Mouse (Mus musculus): ENCODE measurements around the gene Parm1. TPM values are rescaled to one million over a fixed set of nuclear protein-coding genes. Genes with fewer than 3 reads are reported as not detected.

Parm1 gene
- total RNA-seq (2014; fragmentation: Nextera tagmentation) (6.8 and 11.5 TPM in 2 replicates), total RNA-seq (2017) (6.2 and 7.8 TPM in 2 replicates)

- peak; percentile 98 for ATAC-seq (replicated peaks; ENCODE audit: low FRiP score, low TSS enrichment, poor library complexity, severe bottlenecking)
Measured at GRCm38 (mm10) chr5:91517480-91518301, at the start of gene Parm1. Parm1 (plus strand) TSS chr5:91517615.

DNA sequence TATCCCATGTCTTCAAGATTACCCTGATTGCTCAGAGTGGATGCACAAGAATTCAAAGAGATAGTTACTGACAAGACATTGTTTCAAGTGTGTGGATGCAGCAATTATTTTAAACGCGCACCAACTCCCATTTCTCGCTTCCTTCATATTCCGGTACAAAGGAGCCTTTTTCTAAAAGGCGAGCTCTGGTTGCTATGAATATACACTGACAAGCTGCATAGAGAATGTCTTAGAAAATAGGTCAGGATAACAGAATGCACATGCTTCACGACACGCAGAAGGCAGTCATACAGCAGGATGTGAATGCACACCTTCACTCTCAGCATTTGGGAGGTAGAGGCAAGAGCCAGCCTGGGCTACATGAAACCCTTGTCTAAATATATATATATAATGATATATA is 42.2 kb upstream of the Parm1 start:
- ATAC-seq (replicated peaks; ENCODE audit: low FRiP score, low TSS enrichment, poor library complexity, severe bottlenecking), result no peak

GRCm38 (mm10) chr5:91476863-91477262 is 40.6 kb upstream of the Parm1 start:
- ATAC-seq (replicated peaks; ENCODE audit: low FRiP score, low TSS enrichment, poor library complexity, severe bottlenecking), result no peak

GRCm38 (mm10) chr5:91478673-91479072 is 38.7 kb upstream of the Parm1 start:
- no peak for ATAC-seq (replicated peaks; ENCODE audit: low FRiP score, low TSS enrichment, poor library complexity, severe bottlenecking)

GRCm38 (mm10) chr5:91480129-91480528 is 37.3 kb upstream of the Parm1 start:
- ATAC-seq (replicated peaks; ENCODE audit: low FRiP score, low TSS enrichment, poor library complexity, severe bottlenecking), result no peak

DNA sequence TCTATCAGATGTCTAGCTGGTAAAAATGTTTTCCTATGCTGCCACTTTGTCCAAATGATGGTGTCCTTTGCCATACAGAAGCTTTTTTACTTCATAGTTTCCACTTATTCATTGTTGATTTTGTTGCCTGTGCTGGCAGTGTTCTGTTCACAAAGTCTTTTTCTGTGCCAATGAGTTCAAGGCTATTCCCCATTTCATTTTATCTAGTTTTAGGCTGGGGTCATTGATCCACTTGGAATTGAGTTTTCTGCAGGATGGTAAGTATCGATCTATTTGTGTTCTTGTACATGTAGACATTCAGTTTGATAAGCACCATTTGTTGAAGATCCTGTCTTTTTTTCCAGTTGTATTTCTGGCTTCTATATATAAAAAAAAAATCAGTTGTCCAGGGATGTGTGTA is 33.1 kb upstream of the Parm1 start:
- no peak for ATAC-seq (replicated peaks; ENCODE audit: low FRiP score, low TSS enrichment, poor library complexity, severe bottlenecking)

- no peak for ATAC-seq (replicated peaks; ENCODE audit: low FRiP score, low TSS enrichment, poor library complexity, severe bottlenecking)
Measured at GRCm38 (mm10) chr5:91494456-91494855, 23.0 kb upstream of the Parm1 start.

DNA sequence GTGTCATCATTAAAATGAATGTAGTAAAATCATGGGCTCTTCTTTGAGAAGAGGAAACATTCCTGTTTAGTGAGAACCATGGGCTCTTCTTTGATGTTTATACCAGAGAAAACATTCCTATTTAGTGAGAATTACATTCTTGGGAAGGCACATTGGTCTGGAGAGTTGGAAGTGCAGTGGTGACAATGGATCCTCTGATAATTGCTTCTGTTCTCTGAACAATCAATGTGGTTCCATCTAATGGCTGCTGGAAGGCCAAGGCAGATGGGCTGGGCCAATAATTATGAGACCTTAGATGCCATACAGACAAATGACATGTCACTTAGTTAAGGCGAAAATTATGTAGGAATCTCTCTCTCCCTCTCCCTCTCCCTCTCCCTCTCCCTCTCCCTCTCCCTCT is 16.1 kb upstream of the Parm1 start:
- no peak for ATAC-seq (replicated peaks; ENCODE audit: low FRiP score, low TSS enrichment, poor library complexity, severe bottlenecking)

- no peak for ATAC-seq (replicated peaks; ENCODE audit: low FRiP score, low TSS enrichment, poor library complexity, severe bottlenecking)
Measured at GRCm38 (mm10) chr5:91502366-91502765, 15.0 kb upstream of the Parm1 start.

DNA sequence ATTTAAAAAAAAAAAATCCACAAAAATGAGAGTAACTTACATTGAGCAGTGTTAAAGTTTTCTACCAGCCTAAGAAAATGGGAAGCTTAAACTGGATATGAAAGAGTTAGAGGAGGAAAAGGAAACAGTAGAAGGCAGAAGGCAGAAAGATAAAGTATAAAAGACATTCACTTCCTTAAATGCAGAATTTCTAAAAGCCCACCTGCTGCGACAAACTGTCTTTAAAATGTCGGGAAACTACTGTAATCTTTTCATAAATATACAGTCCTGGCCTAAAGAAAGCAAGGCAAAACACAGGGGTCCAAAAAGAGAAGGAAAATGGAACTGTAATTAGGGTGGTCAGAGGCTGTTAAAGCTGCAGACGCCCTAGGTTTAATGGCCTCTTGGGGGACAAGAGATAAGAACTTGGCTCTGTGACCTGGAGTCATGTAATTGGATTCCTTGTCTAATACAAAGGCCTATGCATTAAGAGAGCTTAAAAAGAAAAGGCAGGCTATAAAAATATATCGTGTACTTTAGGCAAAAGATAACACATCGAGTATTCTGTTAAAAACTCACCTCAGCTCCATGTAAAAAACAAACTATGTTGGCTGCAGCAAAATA is 13.0 kb upstream of the Parm1 start:
- no peak for ATAC-seq (replicated peaks; ENCODE audit: low FRiP score, low TSS enrichment, poor library complexity, severe bottlenecking)

- ATAC-seq (replicated peaks; ENCODE audit: low FRiP score, low TSS enrichment, poor library complexity, severe bottlenecking), result no peak
Measured at GRCm38 (mm10) chr5:91517077-91517476, 338 bp upstream of the Parm1 start.

DNA sequence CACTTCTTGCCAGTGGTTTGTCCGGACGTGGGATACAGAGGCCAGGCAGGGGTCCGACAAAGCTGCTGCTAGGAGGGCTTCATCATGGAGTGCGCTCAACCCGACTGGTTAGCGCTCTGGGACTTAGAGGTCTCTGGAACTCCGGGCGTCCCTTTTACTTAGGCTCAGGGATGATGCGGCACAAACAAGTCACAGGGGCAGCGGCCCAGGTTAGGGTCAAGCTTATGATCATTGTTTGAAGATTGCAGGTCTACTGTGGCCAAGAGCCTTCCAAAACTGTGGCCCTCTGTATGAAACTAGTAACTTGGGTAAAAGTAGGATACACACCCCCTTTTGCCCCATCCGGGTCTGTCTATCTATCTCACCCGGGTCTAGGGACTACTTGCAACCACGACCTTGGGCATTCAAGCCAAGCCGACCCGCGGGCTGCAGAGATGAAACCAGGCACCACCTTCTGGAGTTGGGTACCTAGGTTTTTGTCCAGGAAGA is 931 bp downstream of the Parm1 start:
- 0 out of 2 replicates have a peak, but pooled peaks have one; percentile 23 for ATAC-seq (replicated peaks; ENCODE audit: low FRiP score, low TSS enrichment, poor library complexity, severe bottlenecking)

DNA sequence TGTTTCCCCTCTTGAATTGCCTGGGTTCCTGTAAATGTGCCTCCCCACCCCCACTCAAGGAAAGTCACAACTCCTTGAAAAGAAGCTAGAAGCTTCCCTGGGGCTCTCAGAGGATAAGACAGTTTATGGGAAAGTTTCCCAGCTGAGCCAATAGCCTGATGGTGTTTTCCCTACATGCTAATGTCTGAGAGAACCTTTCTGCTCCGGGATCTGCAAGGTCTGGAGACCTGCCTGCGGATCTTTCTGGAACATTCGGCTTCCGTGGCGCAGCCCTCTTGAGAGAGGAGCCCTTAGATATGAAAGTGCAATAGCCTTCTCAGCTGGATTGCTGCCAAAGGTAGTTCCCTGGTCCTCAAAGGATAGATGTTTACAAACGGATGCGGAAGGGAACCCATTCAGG is 1.5 kb downstream of the Parm1 start:
- ATAC-seq (replicated peaks; ENCODE audit: low FRiP score, low TSS enrichment, poor library complexity, severe bottlenecking), result no peak

DNA sequence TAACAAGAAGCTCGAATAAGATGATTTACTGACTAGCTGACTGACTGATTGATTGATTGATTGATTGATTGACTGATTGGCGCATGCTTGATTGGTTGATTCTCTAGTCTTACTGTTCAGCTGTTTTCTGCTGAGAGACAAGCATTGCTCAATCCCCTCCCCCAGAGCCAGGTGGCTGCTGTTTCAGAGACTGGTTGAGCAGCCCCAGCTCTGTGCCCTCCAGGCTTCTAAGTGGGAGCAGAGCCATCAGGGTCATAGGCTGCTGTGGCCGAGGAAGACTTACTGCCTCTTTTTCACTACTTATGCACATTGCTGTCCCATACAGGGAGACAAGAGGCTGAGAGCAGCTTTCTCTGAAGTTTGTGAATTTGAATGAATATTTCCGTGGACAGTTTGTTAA is 2.1 kb downstream of the Parm1 start:
- ATAC-seq (replicated peaks; ENCODE audit: low FRiP score, low TSS enrichment, poor library complexity, severe bottlenecking), result no peak

DNA sequence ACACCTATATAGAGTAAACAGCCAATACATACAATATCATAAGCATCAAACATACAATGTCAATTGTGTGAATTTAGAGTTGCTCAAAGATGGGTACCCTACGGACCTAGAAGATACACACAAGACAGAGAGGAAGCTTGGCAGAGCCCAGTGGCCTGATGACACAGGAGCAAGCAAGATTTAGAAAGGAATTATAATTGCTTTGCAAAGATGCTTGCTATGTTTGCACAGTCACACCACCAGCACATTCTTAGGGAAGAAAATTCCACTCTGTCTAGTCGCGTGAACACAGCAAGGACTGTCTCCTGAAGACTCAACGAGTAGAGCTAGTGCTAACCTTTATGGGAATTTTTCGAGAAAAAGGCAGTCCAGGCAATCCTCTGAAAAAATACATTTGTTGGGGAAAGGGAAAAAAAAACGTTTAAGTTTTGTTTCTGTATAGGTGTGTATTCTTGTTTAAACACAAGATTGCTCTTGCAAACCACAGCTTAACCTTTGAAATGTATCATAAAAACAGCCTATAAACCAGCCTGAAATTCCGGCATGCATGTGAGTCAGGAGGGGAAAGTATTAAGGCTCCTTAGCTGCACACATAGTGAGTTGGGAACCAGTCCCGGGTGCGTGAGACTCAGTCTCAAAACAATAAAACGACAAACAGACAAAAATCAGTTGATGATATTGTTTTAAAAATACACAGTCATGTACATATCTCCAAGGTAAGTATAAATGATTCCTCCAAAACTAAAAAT is 15.5 kb downstream of the Parm1 start:
- ATAC-seq (replicated peaks; ENCODE audit: low FRiP score, low TSS enrichment, poor library complexity, severe bottlenecking), result no peak

DNA sequence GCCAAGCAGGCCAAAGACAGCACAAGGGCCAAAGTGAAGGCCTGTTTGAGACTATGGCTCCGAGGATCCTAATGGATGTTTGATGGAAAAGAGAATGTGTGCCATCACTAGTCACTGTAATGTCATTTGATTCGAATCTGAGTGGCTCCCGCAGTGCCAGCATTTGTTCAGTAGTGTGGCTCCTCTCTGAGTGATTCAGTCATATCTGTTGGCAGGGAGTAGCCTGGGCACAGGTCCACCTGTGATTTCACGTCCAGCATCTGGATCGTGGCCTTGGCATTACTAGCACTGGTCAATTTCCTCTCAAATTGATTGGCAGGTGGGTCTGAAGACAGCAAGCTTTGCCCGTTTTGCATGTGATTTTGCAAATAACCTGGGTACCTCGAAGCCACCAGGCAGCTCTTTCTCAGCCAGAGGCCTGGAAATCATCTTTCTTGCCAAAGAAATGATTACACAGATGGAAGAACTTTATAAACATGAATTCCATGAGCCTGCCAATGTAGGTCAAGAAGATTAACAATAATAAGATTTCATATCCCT is 41.7 kb downstream of the Parm1 start:
- ATAC-seq (replicated peaks; ENCODE audit: low FRiP score, low TSS enrichment, poor library complexity, severe bottlenecking), result no peak

GRCm38 (mm10) chr5:91559711-91560110 is 42.3 kb downstream of the Parm1 start:
- ATAC-seq (replicated peaks; ENCODE audit: low FRiP score, low TSS enrichment, poor library complexity, severe bottlenecking), result no peak

GRCm38 (mm10) chr5:91561394-91561793 is 44.0 kb downstream of the Parm1 start:
- ATAC-seq (replicated peaks; ENCODE audit: low FRiP score, low TSS enrichment, poor library complexity, severe bottlenecking), result no peak

GRCm38 (mm10) chr5:91562486-91562885 is 45.1 kb downstream of the Parm1 start:
- ATAC-seq (replicated peaks; ENCODE audit: low FRiP score, low TSS enrichment, poor library complexity, severe bottlenecking), result peak; percentile 58; the same call in 1 of the 2 replicates

DNA sequence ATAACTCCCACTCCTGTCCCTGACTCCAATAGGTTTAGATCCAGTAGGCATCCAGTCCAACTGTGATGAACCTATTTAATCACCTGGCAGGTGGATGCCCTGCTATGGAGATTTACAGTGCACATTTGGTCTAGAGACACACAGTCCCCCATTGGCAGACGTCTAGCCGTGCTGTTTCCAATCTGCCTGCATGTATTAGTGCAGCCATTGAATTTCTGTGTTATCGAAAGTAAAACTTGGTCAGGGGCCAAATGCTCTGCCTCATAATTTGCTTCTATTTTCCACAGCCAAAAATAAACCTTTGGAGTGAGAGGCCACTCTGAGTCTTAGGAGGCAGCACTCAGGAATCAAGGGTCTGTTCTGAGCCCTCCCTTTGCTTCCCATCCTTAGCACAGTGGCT is 46.6 kb downstream of the Parm1 start:
- ATAC-seq (replicated peaks; ENCODE audit: low FRiP score, low TSS enrichment, poor library complexity, severe bottlenecking), result 0 out of 2 replicates have a peak, but pooled peaks have one; percentile 13

Measured in megakaryocyte-erythroid progenitor cell, adult 5-6 weeks (primary cell).